Mouse (Mus musculus) urinary bladder, postnatal 36 days (tissue): Measurements from ENCODE around the gene Mtif2.

Source experiments
- DNase-seq, 2 experiments: peaks; one replicate each; pipeline ENCODE4 v3.0.0; 2022; ENCODE audit warnings: low spot score in 2 of 2, mixed read lengths in 1 of 2

Gene Mtif2

GRCm38 (mm10) chr11:29549425-29549778 lies 23.2 kb downstream of the Mtif2 start:
- DNase-seq = no peak

- DNase-seq = no peak
Measured at GRCm38 (mm10) chr11:29560452-29560851, 34.2 kb downstream of the Mtif2 start.

GRCm38 (mm10) chr11:29560990-29561389 lies 34.8 kb downstream of the Mtif2 start:
- DNase-seq = no peak

- no peak for DNase-seq
Measured at GRCm38 (mm10) chr11:29563406-29563805, 37.2 kb downstream of the Mtif2 start.

- DNase-seq = no peak
Measured at GRCm38 (mm10) chr11:29571536-29571935, 45.3 kb downstream of the Mtif2 start.

- DNase-seq = no peak
Measured at GRCm38 (mm10) chr11:29572656-29573055, 46.4 kb downstream of the Mtif2 start.

- DNase-seq = no peak
Measured at GRCm38 (mm10) chr11:29579610-29580009, 53.4 kb downstream of the Mtif2 start.
